Mouse (Mus musculus): Measurements from ENCODE around the gene Ip6k1. TPM values are rescaled to one million over a fixed set of nuclear protein-coding genes. Genes with fewer than 3 reads are reported as not detected.

Gene Ip6k1
- polyA plus RNA-seq, 1 experiment from 2014 or later, result 96.0 TPM

GRCm38 (mm10) chr9:107986376-107986775, 15.9 kb upstream of the Ip6k1 start:
- H3K27me3 ChIP-seq (replicated peaks; ENCODE audit: control insufficient read depth, insufficient read depth, low read length), result 0 out of 2 replicates have a peak, but pooled peaks cover 3% of the 10 kb centered on the region
- no peak overlapping the region for H3K27ac ChIP-seq (ENCODE audit: low read depth, low read length)

DNA sequence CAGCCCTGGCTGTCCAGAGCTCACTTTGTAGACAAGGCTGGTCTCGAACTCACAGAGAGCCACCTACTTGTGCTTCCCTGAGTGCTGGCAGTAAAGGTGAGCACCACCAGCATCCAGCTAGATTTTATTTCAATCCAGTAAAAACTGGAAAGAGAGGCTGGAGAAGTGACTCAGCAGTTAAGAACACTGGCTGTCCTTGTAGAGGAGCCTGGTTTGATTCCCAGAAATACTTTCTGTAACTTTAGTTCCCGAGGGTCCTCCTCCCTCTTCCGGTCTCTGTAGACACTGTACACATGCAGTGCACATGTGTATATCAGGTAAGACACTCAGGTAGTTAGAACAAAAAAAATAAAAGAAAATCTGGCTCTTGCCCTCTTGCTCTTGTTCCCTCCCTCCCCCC, 14.4 kb upstream of the Ip6k1 start:
- no peaks in the 10 kb centered on the region for H3K9me3 ChIP-seq (ENCODE audit: control insufficient read depth, low read length)
- H3K4me2 ChIP-seq (ENCODE audit: low read length), result no peak overlapping the region
- peaks cover 10% of the 10 kb centered on the region for H3K4me1 ChIP-seq (ENCODE audit: control insufficient read depth, insufficient read depth, low read depth, low read length)
- H3K4me3 ChIP-seq (ENCODE audit: low read length), result no peak overlapping the region
- WGBS, result 67% methylated on average over 3 of the region's 3 CpGs
- H3K9ac ChIP-seq (ENCODE audit: low read depth, low read length), result no peak overlapping the region
- 0 out of 2 replicates have a peak, but pooled peaks cover 3% of the 10 kb centered on the region for H3K27me3 ChIP-seq (replicated peaks; ENCODE audit: control insufficient read depth, insufficient read depth, low read length)
- no peaks in the 10 kb centered on the region for H3K36me3 ChIP-seq (ENCODE audit: control insufficient read depth, insufficient read depth, low read length)
- no peak overlapping the region for H3K27ac ChIP-seq (ENCODE audit: low read depth, low read length)
- ATAC-seq, result no peak

More at GRCm38 (mm10) chr9:107986376-107986775, 15.9 kb upstream of the Ip6k1 start:
- ATAC-seq, result peak; percentile 71
- Histone ChIP-seq H3K9me3 (ENCODE audit: control insufficient read depth, low read length) (no peaks in the 10 kb centered on the region), H3K9ac (ENCODE audit: low read depth, low read length) (no peak overlapping the region), H3K4me2 (ENCODE audit: low read length) (peak overlapping the region; percentile 86), H3K4me3 (ENCODE audit: low read length) (peak overlapping the region; percentile 76), H3K4me1 (ENCODE audit: control insufficient read depth, insufficient read depth, low read depth, low read length) (peaks cover 10% of the 10 kb centered on the region), H3K36me3 (ENCODE audit: control insufficient read depth, insufficient read depth, low read length) (no peaks in the 10 kb centered on the region)
- WGBS, result 7% methylated on average over 18 of the region's 18 CpGs

DNA sequence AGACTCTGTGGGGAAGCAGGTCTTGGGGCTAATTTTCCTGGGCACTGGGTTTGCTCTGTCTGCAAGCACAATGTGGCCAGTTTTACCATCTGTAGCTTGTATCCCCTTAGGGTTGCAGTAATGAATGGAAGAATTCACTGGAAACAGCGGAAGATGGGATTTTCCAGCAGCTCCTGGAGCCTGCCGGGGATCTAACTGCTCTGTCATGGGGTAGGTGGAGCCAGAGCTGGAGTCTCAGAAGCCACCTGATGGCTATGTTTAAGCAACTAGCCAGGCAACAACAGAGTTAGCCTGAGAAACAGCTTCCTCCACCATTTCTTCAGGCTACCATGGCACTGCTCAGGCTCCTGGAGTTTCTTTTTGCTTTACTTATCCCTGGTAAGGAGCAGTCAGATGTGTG, 10.1 kb upstream of the Ip6k1 start, which contains the start of gene Cdhr4:
Cdhr4 (plus strand) TSS at position 301 of the 400 bp plus-strand sequence.
- no peak within 1 kb of the TSS for H3K4me2 ChIP-seq (ENCODE audit: low read length)
- no peak within 1 kb of the TSS for H3K4me3 ChIP-seq (ENCODE audit: low read length)
- H3K27ac ChIP-seq (ENCODE audit: low read depth, low read length), result no peak within 1 kb of the TSS
- whole genome bisulfite sequencing, result 69% methylated on average over 2 of the region's 2 CpGs
- H3K4me1 ChIP-seq (ENCODE audit: control insufficient read depth, insufficient read depth, low read depth, low read length), result no peaks in the 10 kb centered on the region
- H3K9me3 ChIP-seq (ENCODE audit: control insufficient read depth, low read length), result no peaks in the 10 kb centered on the region
- H3K9ac ChIP-seq (ENCODE audit: low read depth, low read length), result no peak within 1 kb of the TSS
- H3K27me3 ChIP-seq (replicated peaks; ENCODE audit: control insufficient read depth, insufficient read depth, low read length), result no peaks in the 10 kb centered on the region
- H3K36me3 ChIP-seq (ENCODE audit: control insufficient read depth, insufficient read depth, low read length), result no peaks in the 10 kb centered on the region
- ATAC-seq, result no peak

DNA sequence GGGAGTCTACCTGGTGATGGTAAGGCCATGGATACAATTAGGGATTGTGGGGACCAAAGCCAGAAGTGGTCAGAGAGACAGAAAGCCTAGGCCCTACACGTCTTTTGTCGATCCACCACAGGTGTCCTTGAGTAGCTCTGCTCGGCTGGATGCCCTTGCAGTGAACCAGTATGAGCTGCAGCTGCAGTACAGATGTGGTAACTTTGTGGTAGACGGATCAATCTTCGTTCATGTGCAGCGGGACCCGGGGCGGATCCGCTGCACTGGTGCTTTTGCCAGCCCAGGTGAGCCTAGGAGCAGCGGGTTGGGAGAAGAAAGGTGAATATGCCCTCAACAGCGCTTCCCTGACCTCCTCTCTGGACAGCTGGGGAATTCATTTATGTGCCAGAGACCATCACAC, 9.3 kb upstream of the Ip6k1 start:
- Histone ChIP-seq H3K4me3 (ENCODE audit: low read length) (no peak overlapping the region), H3K9me3 (ENCODE audit: control insufficient read depth, low read length) (no peaks in the 10 kb centered on the region), H3K4me1 (ENCODE audit: control insufficient read depth, insufficient read depth, low read depth, low read length) (no peaks in the 10 kb centered on the region), H3K27me3 (replicated peaks; ENCODE audit: control insufficient read depth, insufficient read depth, low read length) (no peaks in the 10 kb centered on the region), H3K27ac (ENCODE audit: low read depth, low read length) (no peak overlapping the region), H3K4me2 (ENCODE audit: low read length) (no peak overlapping the region), H3K9ac (ENCODE audit: low read depth, low read length) (no peak overlapping the region), H3K36me3 (ENCODE audit: control insufficient read depth, insufficient read depth, low read length) (no peaks in the 10 kb centered on the region)
- 84% methylated on average over 11 of the region's 11 CpGs for WGBS
- ATAC-seq, result no peak

GRCm38 (mm10) chr9:107994464-107994863, 7.8 kb upstream of the Ip6k1 start:
- no peak overlapping the region for H3K4me3 ChIP-seq (ENCODE audit: low read length)
- no peaks in the 10 kb centered on the region for H3K27me3 ChIP-seq (replicated peaks; ENCODE audit: control insufficient read depth, insufficient read depth, low read length)
- no peak overlapping the region for H3K27ac ChIP-seq (ENCODE audit: low read depth, low read length)
- no peaks in the 10 kb centered on the region for H3K36me3 ChIP-seq (ENCODE audit: control insufficient read depth, insufficient read depth, low read length)
- 79% methylated on average over 2 of the region's 2 CpGs for WGBS
- ATAC-seq, result no peak
- no peak overlapping the region for H3K4me2 ChIP-seq (ENCODE audit: low read length)
- H3K4me1 ChIP-seq (ENCODE audit: control insufficient read depth, insufficient read depth, low read depth, low read length), result no peaks in the 10 kb centered on the region
- no peaks in the 10 kb centered on the region for H3K9me3 ChIP-seq (ENCODE audit: control insufficient read depth, low read length)
- no peak overlapping the region for H3K9ac ChIP-seq (ENCODE audit: low read depth, low read length)

- whole genome bisulfite sequencing, result 94% methylated on average over 21 of the region's 21 CpGs
- Histone ChIP-seq H3K9me3 (ENCODE audit: control insufficient read depth, low read length) (no peaks in the 10 kb centered on the region), H3K9ac (ENCODE audit: low read depth, low read length) (no peak overlapping the region), H3K4me3 (ENCODE audit: low read length) (no peak overlapping the region), H3K27me3 (replicated peaks; ENCODE audit: control insufficient read depth, insufficient read depth, low read length) (no peaks in the 10 kb centered on the region), H3K4me1 (ENCODE audit: control insufficient read depth, insufficient read depth, low read depth, low read length) (no peaks in the 10 kb centered on the region), H3K4me2 (ENCODE audit: low read length) (no peak overlapping the region), H3K27ac (ENCODE audit: low read depth, low read length) (no peak overlapping the region), H3K36me3 (ENCODE audit: control insufficient read depth, insufficient read depth, low read length) (no peaks in the 10 kb centered on the region)
- no peak for ATAC-seq
These were observed 6.8 kb upstream of the Ip6k1 start for GRCm38 (mm10) chr9:107995513-107995912.

DNA sequence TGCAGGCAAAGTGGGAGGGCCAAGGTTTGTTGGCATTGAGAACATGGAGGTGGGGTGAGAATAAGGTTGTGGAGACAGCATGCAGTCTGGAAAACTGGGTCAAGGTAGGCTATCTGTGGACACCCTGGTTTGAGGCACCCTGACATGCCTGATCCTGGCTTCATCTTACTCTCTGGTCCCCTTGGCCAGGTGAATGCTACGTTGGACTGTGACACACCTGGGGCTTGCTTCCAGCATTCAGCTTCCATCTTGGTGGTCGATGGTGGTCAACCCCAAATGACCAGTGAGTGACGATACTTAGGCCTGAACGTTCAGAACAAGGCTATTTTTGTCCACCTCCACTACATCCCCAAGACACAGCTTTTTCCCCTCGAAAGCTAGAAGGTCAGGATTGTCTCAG, 6.3 kb upstream of the Ip6k1 start, which contains the start of gene Gm20662:
Gm20662 (plus strand) TSS at position 301 of the 400 bp plus-strand sequence.
- WGBS, result 90% methylated on average over 5 of the region's 5 CpGs
- Histone ChIP-seq H3K9me3 (ENCODE audit: control insufficient read depth, low read length) (no peaks in the 10 kb centered on the region), H3K4me3 (ENCODE audit: low read length) (no peak within 1 kb of the TSS), H3K4me2 (ENCODE audit: low read length) (no peak within 1 kb of the TSS), H3K9ac (ENCODE audit: low read depth, low read length) (no peak within 1 kb of the TSS), H3K27ac (ENCODE audit: low read depth, low read length) (no peak within 1 kb of the TSS), H3K4me1 (ENCODE audit: control insufficient read depth, insufficient read depth, low read depth, low read length) (no peaks in the 10 kb centered on the region), H3K36me3 (ENCODE audit: control insufficient read depth, insufficient read depth, low read length) (no peaks in the 10 kb centered on the region), H3K27me3 (replicated peaks; ENCODE audit: control insufficient read depth, insufficient read depth, low read length) (no peaks in the 10 kb centered on the region)
- ATAC-seq, result no peak

GRCm38 (mm10) chr9:108002778-108003530, 653 bp downstream of the Ip6k1 start:
- Histone ChIP-seq H3K4me3 (ENCODE audit: low read length) (peak overlapping the region; percentile 91), H3K27me3 (replicated peaks; ENCODE audit: control insufficient read depth, insufficient read depth, low read length) (no peaks in the 10 kb centered on the region), H3K36me3 (ENCODE audit: control insufficient read depth, insufficient read depth, low read length) (no peaks in the 10 kb centered on the region), H3K9ac (ENCODE audit: low read depth, low read length) (peak overlapping the region; percentile 98), H3K4me1 (ENCODE audit: control insufficient read depth, insufficient read depth, low read depth, low read length) (peaks cover 23% of the 10 kb centered on the region), H3K9me3 (ENCODE audit: control insufficient read depth, low read length) (no peaks in the 10 kb centered on the region), H3K27ac (ENCODE audit: low read depth, low read length) (peak overlapping the region; percentile 97), H3K4me2 (ENCODE audit: low read length) (peak overlapping the region; percentile 65)
- under 1% methylated on average over 40 of the region's 50 CpGs for WGBS
- ATAC-seq, result peak; percentile 70

DNA sequence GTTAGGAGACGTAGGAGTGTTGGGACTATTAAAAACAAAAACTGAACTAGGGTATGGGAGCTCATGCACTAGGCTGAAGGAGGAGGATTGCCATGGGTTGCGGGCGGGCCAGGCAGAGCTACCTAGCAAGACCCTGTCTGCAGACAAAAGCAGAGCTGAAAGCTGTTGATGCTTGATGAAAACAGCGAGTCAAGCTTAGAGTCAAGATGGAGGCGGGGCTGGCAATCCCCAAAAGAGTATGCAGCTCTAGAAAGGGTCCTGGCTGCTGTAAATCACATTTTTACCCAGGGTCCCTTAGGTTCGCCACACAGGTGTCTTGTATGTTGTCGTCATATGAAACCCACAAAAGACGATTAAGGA, 1.2 kb downstream of the Ip6k1 start:
- Histone ChIP-seq H3K4me1 (ENCODE audit: control insufficient read depth, insufficient read depth, low read depth, low read length) (peaks cover 23% of the 10 kb centered on the region), H3K9ac (ENCODE audit: low read depth, low read length) (peak overlapping the region; percentile 98), H3K36me3 (ENCODE audit: control insufficient read depth, insufficient read depth, low read length) (no peaks in the 10 kb centered on the region), H3K4me2 (ENCODE audit: low read length) (peak overlapping the region; percentile 65), H3K4me3 (ENCODE audit: low read length) (peak overlapping the region; percentile 91), H3K27me3 (replicated peaks; ENCODE audit: control insufficient read depth, insufficient read depth, low read length) (no peaks in the 10 kb centered on the region), H3K9me3 (ENCODE audit: control insufficient read depth, low read length) (no peaks in the 10 kb centered on the region), H3K27ac (ENCODE audit: low read depth, low read length) (peak overlapping the region; percentile 97)
- no peak for ATAC-seq
- WGBS, result 4% methylated on average over 8 of the region's 8 CpGs

All from hindbrain, embryonic 16.5 days (tissue).